Mouse (Mus musculus): ENCODE data around the gene Impg1. TPM values are rescaled to one million over a fixed set of nuclear protein-coding genes. Genes with fewer than 3 reads are reported as not detected.

Impg1 gene
- polyA plus RNA-seq, 1 experiment from 2014 or later, result not detected

DNA sequence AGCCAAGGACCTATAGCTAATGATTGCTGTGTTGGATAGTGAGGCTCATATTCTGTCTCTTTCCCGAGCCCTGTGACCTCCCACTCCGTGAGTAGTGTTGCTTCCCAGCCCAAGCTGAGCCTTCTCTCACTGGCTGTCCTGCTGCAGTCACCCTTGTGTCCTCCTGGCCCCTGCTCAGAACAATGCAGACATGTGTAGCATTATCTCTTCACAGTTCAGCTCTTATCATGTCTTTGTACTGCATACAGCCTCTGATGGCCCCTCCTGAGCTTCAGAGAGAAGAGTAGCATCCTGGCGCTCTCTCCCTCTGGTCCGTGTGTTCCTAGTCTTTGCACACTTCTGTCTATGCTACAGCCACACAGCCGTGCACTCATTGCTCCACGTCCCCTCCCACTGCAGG lies 187.5 kb downstream of the Impg1 start:
- Histone ChIP-seq H3K4me2 (no peak overlapping the region), H3K4me3 (no peak overlapping the region), H3K27me3 (no peaks in the 10 kb centered on the region), H3K27ac (no peak overlapping the region), H3K4me1 (no peaks in the 10 kb centered on the region), H3K36me3 (peaks cover 3% of the 10 kb centered on the region; the same call in 1 of the 2 replicates), H3K9me3 (no peaks in the 10 kb centered on the region), H3K9ac (no peak overlapping the region)
- no peak for ATAC-seq (ENCODE audit: insufficient number of reproducible peaks, insufficient read depth, low FRiP score, low TSS enrichment, low read depth)
- WGBS, result 86% methylated on average over 6 of the region's 6 CpGs

DNA sequence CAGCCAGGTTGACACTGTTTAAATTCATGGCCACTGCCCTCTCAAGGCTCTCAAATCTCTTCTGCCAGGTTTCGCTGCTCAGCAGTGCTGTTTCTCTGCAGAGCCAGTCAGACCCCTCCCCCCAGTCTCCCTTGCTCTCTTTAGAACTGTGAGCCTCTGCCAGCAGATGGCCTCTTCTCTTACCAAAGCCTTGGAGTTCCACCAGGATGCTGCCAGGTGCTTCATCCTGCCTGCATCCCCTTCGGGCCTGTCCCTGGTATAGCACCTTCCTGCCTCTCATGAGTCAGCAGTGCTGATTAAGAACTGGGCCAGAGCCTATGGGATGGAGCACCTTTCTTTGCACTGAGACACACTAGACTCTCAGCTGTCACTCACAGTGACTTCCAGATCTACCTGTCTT lies 188.1 kb downstream of the Impg1 start:
- Histone ChIP-seq H3K9me3 (no peaks in the 10 kb centered on the region), H3K27ac (no peak overlapping the region), H3K9ac (no peak overlapping the region), H3K4me2 (no peak overlapping the region), H3K36me3 (peaks cover 3% of the 10 kb centered on the region; the same call in 1 of the 2 replicates), H3K4me1 (no peaks in the 10 kb centered on the region), H3K4me3 (no peak overlapping the region), H3K27me3 (no peaks in the 10 kb centered on the region)
- no peak for ATAC-seq (ENCODE audit: insufficient number of reproducible peaks, insufficient read depth, low FRiP score, low TSS enrichment, low read depth)
- 53% methylated on average over 2 of the region's 2 CpGs for WGBS

DNA sequence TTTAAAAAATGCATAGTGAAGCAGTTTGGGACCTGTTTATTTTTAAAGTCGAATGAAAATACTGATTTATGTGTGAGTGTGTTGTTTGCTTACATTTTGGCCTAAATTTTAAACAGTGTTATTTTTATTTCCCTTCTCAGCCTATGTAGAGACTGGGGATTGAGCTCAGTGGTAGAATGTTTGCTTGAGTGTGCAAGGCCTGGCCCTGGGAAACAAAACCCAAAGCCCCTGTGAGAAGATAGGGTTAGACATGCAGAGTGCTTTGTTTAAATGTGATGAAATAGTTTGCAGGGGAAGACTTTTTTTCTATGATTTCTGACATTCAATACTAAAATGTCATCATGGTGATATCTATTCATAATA lies 189.5 kb downstream of the Impg1 start:
- no peaks in the 10 kb centered on the region for H3K9me3 ChIP-seq
- H3K27ac ChIP-seq, result no peak overlapping the region
- H3K4me1 ChIP-seq, result no peaks in the 10 kb centered on the region
- H3K4me2 ChIP-seq, result no peak overlapping the region
- WGBS, result 79% methylated on average over 1 of the region's 1 CpGs
- no peaks in the 10 kb centered on the region for H3K27me3 ChIP-seq
- peaks cover 3% of the 10 kb centered on the region; the same call in 1 of the 2 replicates for H3K36me3 ChIP-seq
- no peak overlapping the region for H3K9ac ChIP-seq
- H3K4me3 ChIP-seq, result no peak overlapping the region
- ATAC-seq (ENCODE audit: insufficient number of reproducible peaks, insufficient read depth, low FRiP score, low TSS enrichment, low read depth), result no peak

GRCm38 (mm10) chr9:80275053-80275771 lies 190.1 kb downstream of the Impg1 start:
- 83% methylated on average over 8 of the region's 8 CpGs for WGBS
- Histone ChIP-seq H3K4me1 (no peaks in the 10 kb centered on the region), H3K27ac (no peak overlapping the region), H3K4me2 (no peak overlapping the region), H3K9ac (no peak overlapping the region), H3K9me3 (no peaks in the 10 kb centered on the region), H3K36me3 (peaks cover 3% of the 10 kb centered on the region; the same call in 1 of the 2 replicates), H3K4me3 (no peak overlapping the region), H3K27me3 (no peaks in the 10 kb centered on the region)
- no peak for ATAC-seq (ENCODE audit: insufficient number of reproducible peaks, insufficient read depth, low FRiP score, low TSS enrichment, low read depth)

DNA sequence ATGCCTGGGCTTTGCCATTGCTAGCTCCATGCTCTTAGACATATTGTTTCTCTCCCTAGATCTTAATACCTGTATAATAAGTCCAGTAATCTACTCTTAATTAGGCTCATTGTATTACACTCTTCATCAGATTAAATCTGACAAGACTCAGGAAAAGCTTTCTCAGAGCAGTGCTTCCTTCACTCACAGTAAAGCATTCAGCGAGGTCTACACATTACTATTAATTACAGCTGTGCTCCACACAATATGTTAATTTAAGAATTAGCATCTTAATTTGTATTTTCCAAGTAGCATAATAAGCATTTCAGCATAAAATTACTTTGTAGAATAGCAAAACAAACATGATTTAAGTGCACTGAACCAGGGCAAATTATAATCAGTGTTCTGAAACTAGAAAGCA lies 192.3 kb downstream of the Impg1 start:
- Histone ChIP-seq H3K27me3 (no peaks in the 10 kb centered on the region), H3K9ac (no peak overlapping the region), H3K4me2 (no peak overlapping the region), H3K36me3 (peaks cover 2% of the 10 kb centered on the region; the same call in 1 of the 2 replicates), H3K4me3 (no peak overlapping the region), H3K27ac (no peak overlapping the region), H3K4me1 (no peaks in the 10 kb centered on the region), H3K9me3 (no peaks in the 10 kb centered on the region)
- ATAC-seq (ENCODE audit: insufficient number of reproducible peaks, insufficient read depth, low FRiP score, low TSS enrichment, low read depth), result no peak
- WGBS, result 48% methylated on average over 1 of the region's 1 CpGs

- Histone ChIP-seq H3K4me1 (no peaks in the 10 kb centered on the region), H3K27ac (no peak overlapping the region), H3K36me3 (no peaks in the 10 kb centered on the region), H3K27me3 (no peaks in the 10 kb centered on the region), H3K4me2 (no peak overlapping the region), H3K9me3 (no peaks in the 10 kb centered on the region), H3K4me3 (no peak overlapping the region), H3K9ac (no peak overlapping the region)
- no peak for ATAC-seq (ENCODE audit: insufficient number of reproducible peaks, insufficient read depth, low FRiP score, low TSS enrichment, low read depth)
- 76% methylated on average over 8 of the region's 8 CpGs for WGBS
These were observed 195.7 kb downstream of the Impg1 start for GRCm38 (mm10) chr9:80269596-80269995.

- Histone ChIP-seq H3K27me3 (no peaks in the 10 kb centered on the region), H3K9me3 (no peaks in the 10 kb centered on the region), H3K27ac (no peak overlapping the region), H3K4me3 (no peak overlapping the region), H3K9ac (no peak overlapping the region), H3K36me3 (no peaks in the 10 kb centered on the region), H3K4me1 (peaks cover 6% of the 10 kb centered on the region; the same call in 1 of the 2 replicates), H3K4me2 (no peak overlapping the region)
- 86% methylated on average over 7 of the region's 7 CpGs for WGBS
- ATAC-seq (ENCODE audit: insufficient number of reproducible peaks, insufficient read depth, low FRiP score, low TSS enrichment, low read depth), result no peak
These were observed 198.8 kb downstream of the Impg1 start for GRCm38 (mm10) chr9:80266507-80266906.

- H3K4me1 ChIP-seq, result peaks cover 6% of the 10 kb centered on the region; the same call in 1 of the 2 replicates
- H3K9me3 ChIP-seq, result no peaks in the 10 kb centered on the region
- no peak overlapping the region for H3K9ac ChIP-seq
- no peak overlapping the region for H3K27ac ChIP-seq
- H3K4me2 ChIP-seq, result no peak overlapping the region
- WGBS, result 87% methylated on average over 7 of the region's 7 CpGs
- H3K4me3 ChIP-seq, result no peak overlapping the region
- H3K36me3 ChIP-seq, result no peaks in the 10 kb centered on the region
- ATAC-seq (ENCODE audit: insufficient number of reproducible peaks, insufficient read depth, low FRiP score, low TSS enrichment, low read depth), result no peak
- H3K27me3 ChIP-seq, result no peaks in the 10 kb centered on the region
These were observed 199.2 kb downstream of the Impg1 start for GRCm38 (mm10) chr9:80266086-80266485.

Data from embryonic facial prominence, embryonic 13.5 days (tissue).